Mouse (Mus musculus) CH12.LX (cell line): ENCODE results near the gene Fbxl21. TPM values are rescaled to one million over a fixed set of nuclear protein-coding genes. Genes with fewer than 3 reads are reported as not detected.

Experiments
- DNase-seq: peaks from one replicate; pipeline ENCODE4 v3.0.0-alpha.2; 2013; ENCODE audit errors: extremely low read depth
- H3K27ac ChIP-seq: 2 replicates; pipeline ENCODE4 v1.5.1; 2012; ENCODE audit warnings: low read depth, mild to moderate bottlenecking, control low read depth, moderate library complexity; ENCODE audit not compliant: insufficient read depth
- H3K27me3 ChIP-seq: replicated peaks from 2 replicates; pipeline ENCODE3; 2012; ENCODE audit warnings: inconsistent platforms
- H3K36me3 ChIP-seq, 2 experiments: replicated peaks in 1 of 2; 2 replicates each; pipeline versions ENCODE3 to v1.6.1; 2012; ENCODE audit warnings: inconsistent platforms in 1 of 2, low read length in 1 of 2, mild to moderate bottlenecking in 1 of 2, mixed read lengths in 1 of 2, moderate library complexity in 1 of 2; ENCODE audit not compliant: control insufficient read depth in 1 of 2, insufficient read depth in 1 of 2
- H3K4me1 ChIP-seq, 2 experiments: 2 replicates each; pipeline ENCODE4 v1.6.1; 2012; ENCODE audit warnings: inconsistent platforms in 1 of 2, moderate library complexity in 1 of 2; ENCODE audit not compliant: insufficient read depth in 2 of 2, control insufficient read depth in 1 of 2
- H3K4me2 ChIP-seq: 2 replicates; pipeline ENCODE4 v1.6.1; 2012; ENCODE audit warnings: low read depth, mild to moderate bottlenecking, control low read depth; ENCODE audit not compliant: poor library complexity, insufficient read depth, severe bottlenecking
- H3K4me3 ChIP-seq, 3 experiments: fragments of 150-350 bp in 1 of 3; sonication (generic) in 1 of 3; replicated peaks in 1 of 3; 2 replicates each; pipeline versions ENCODE3 to v1.5.1; 2011 to 2012; ENCODE audit warnings: low read depth in 2 of 3, low read length in 2 of 3, mild to moderate bottlenecking in 2 of 3, moderate library complexity in 2 of 3, control low read depth in 1 of 3, improper control_type of control experiment in 1 of 3, inconsistent platforms in 1 of 3, mixed read lengths in 1 of 3; ENCODE audit not compliant: poor library complexity in 1 of 3
- H3K79me2 ChIP-seq: replicated peaks from 2 replicates; pipeline ENCODE4 v1.6.1; 2012; ENCODE audit warnings: mild to moderate bottlenecking, moderate library complexity; ENCODE audit not compliant: control insufficient read depth, poor library complexity, insufficient read depth, severe bottlenecking; ENCODE audit errors: extremely low read depth
- H3K9ac ChIP-seq: 2 replicates; pipeline ENCODE4 v1.6.1; 2012; ENCODE audit warnings: low read depth, mild to moderate bottlenecking, control low read depth, moderate library complexity; ENCODE audit not compliant: insufficient read depth
- H3K9me3 ChIP-seq: replicated peaks from 2 replicates; pipeline ENCODE3; 2012; ENCODE audit warnings: low read length, inconsistent platforms, mixed read lengths
- CHD1 ChIP-seq: IDR thresholded peaks from 2 replicates; pipeline ENCODE4 v1.6.1; 2012; ENCODE audit warnings: low read depth, low read length, improper control_type of control experiment, inconsistent platforms
- CHD2 ChIP-seq: IDR thresholded peaks from 2 replicates; pipeline ENCODE4 v1.6.1; 2011; ENCODE audit warnings: low read length, improper control_type of control experiment
- GABPA ChIP-seq: IDR thresholded peaks from 2 replicates; pipeline ENCODE4 v1.6.1; 2012; ENCODE audit warnings: low read depth, low read length, improper control_type of control experiment, inconsistent platforms; ENCODE audit not compliant: insufficient replicate concordance
- HCFC1 ChIP-seq: IDR thresholded peaks from 2 replicates; pipeline ENCODE4 v1.6.1; 2012; ENCODE audit warnings: low read depth, mild to moderate bottlenecking, inconsistent platforms, low read length, improper control_type of control experiment
- IRF4 ChIP-seq: IDR thresholded peaks from 2 replicates; pipeline ENCODE4 v1.6.1; 2014; ENCODE audit warnings: low read depth, mild to moderate bottlenecking, inconsistent platforms, low read length, improper control_type of control experiment
- JUND ChIP-seq: conservative IDR thresholded peaks from 2 replicates; pipeline ENCODE4 v1.6.1; 2011; ENCODE audit warnings: low read depth, low read length, improper control_type of control experiment
- KAT2A ChIP-seq: IDR thresholded peaks from 2 replicates; pipeline ENCODE4 v1.6.1; 2012; ENCODE audit warnings: low read length, improper control_type of control experiment, inconsistent platforms; ENCODE audit not compliant: insufficient replicate concordance
- MAFK ChIP-seq: IDR thresholded peaks from 2 replicates; pipeline ENCODE4 v1.6.1; 2011; ENCODE audit warnings: low read length, improper control_type of control experiment; ENCODE audit not compliant: insufficient replicate concordance
- MAX ChIP-seq: IDR thresholded peaks from 2 replicates; pipeline ENCODE4 v1.6.1; 2011; ENCODE audit warnings: low read length, improper control_type of control experiment
- MAZ ChIP-seq: IDR thresholded peaks from 2 replicates; pipeline ENCODE4 v1.6.1; 2012; ENCODE audit warnings: low read depth, mild to moderate bottlenecking, inconsistent platforms, low read length, improper control_type of control experiment, moderate library complexity
- MXI1 ChIP-seq: IDR thresholded peaks from 2 replicates; pipeline ENCODE4 v1.6.1; 2011; ENCODE audit warnings: mild to moderate bottlenecking, low read depth, low read length, improper control_type of control experiment
- NELFE ChIP-seq: IDR thresholded peaks from 2 replicates; pipeline ENCODE4 v1.6.1; 2011; ENCODE audit warnings: low read depth, low read length, improper control_type of control experiment
- PAX5 ChIP-seq: IDR thresholded peaks from 2 replicates; pipeline ENCODE4 v1.6.1; 2012; ENCODE audit warnings: low read length, inconsistent platforms, mixed read lengths
- POLR2A ChIP-seq: IDR thresholded peaks from 2 replicates; pipeline ENCODE4 v1.6.1; 2011; ENCODE audit warnings: low read depth, mild to moderate bottlenecking, improper control_type of control experiment, low read length
- SIN3A ChIP-seq: IDR thresholded peaks from 2 replicates; pipeline ENCODE4 v1.6.1; 2012; ENCODE audit warnings: low read length, improper control_type of control experiment, inconsistent platforms
- TBP ChIP-seq: conservative IDR thresholded peaks from 2 replicates; pipeline ENCODE4 v1.6.1; 2011; ENCODE audit warnings: low read depth, low read length, improper control_type of control experiment
- UBTF ChIP-seq: IDR thresholded peaks from 2 replicates; pipeline ENCODE4 v1.6.1; 2012; ENCODE audit warnings: low read depth, mild to moderate bottlenecking, inconsistent platforms, low read length, improper control_type of control experiment, moderate library complexity
- USF1 ChIP-seq: IDR thresholded peaks from 2 replicates; pipeline ENCODE4 v1.6.1; 2014; ENCODE audit warnings: low read depth, mild to moderate bottlenecking, inconsistent platforms, low read length, improper control_type of control experiment
- ZKSCAN1 ChIP-seq: IDR thresholded peaks from 2 replicates; pipeline ENCODE4 v1.6.1; 2012; ENCODE audit warnings: low read depth, inconsistent platforms, low read length, improper control_type of control experiment, borderline replicate concordance
- ZMIZ1 ChIP-seq: IDR thresholded peaks from 2 replicates; pipeline ENCODE4 v1.6.1; 2012; ENCODE audit warnings: low read depth, mild to moderate bottlenecking, inconsistent platforms, low read length, improper control_type of control experiment
- ZNF384 ChIP-seq: IDR thresholded peaks from 2 replicates; pipeline ENCODE4 v1.6.1; 2012; ENCODE audit warnings: low read depth, low read length, improper control_type of control experiment, inconsistent platforms
- dilution Hi-C: fragments of 300-500 bp; cut with MboI; formaldehyde crosslinking; loops from 2 replicates; pipeline ENCODE4 v1.14.3; 2020; ENCODE audit warnings: low sequenced_read_pairs; ENCODE audit not compliant: extremely low pct_unique_long_range_greater_than_20kb, extremely low pct_ligation_motif_present
- in situ Hi-C: fragments of 300-500 bp; cut with MboI; formaldehyde crosslinking; loops from 3 replicates; pipeline ENCODE4 v1.14.3; 2019; ENCODE audit warnings: low sequenced_read_pairs, low pct_ligation_motif_present, low pct_unique_long_range_greater_than_20kb, mixed read lengths
- polyA plus RNA-seq: library from polyadenylated mRNA; unstranded; fragments of >175 nt; gene quantifications from 2 replicates; pipeline ENCODE4 v1.2.1, GENCODE M21; 2012; ENCODE audit warnings: low read depth; ENCODE audit not compliant: insufficient read length
- total RNA-seq, 2 experiments: library from RNA; depleted of rRNA; stranded (reverse); fragments of 300-350 nt in 1 of 2; fragments of >200 nt in 1 of 2; gene quantifications; 2 replicates each; pipeline ENCODE4 v1.2.3; 2012 to 2014

The Fbxl21 gene
- total and polyA plus RNA-seq, 3 experiments: not detected

DNA sequence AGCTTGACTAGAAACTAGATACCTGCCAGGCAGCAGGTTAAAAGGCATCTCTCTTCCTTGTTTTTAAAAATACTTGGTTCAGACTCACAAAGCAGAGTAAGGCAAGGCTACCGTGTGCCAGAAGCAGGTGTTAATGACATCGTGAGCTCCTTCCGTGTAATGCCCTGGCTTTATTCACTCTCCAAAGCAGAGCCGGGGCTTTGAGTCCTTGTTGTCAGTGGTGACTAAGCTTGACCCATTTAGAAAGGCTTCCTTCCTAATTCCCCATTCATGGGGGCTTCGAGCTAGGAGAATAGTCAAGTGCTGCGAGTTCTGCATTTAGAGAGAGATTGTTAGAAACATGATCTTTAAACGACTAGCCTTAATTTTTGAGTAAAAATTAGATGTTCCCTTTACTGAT lies 5.5 kb upstream of the Fbxl21 start:
- dilution Hi-C loops: no loop called here
- Histone ChIP-seq H3K27ac (no peak overlapping the region), H3K9ac (no peak overlapping the region), H3K79me2 (no peaks in the 10 kb centered on the region), H3K4me1 (0 out of 4 replicates have a peak, but pooled peaks cover 0 to 2% of the 10 kb centered on the region in 2 experiments), H3K27me3 (peaks cover 80% of the 10 kb centered on the region), H3K4me2 (no peak overlapping the region), H3K36me3 (no peaks in the 10 kb centered on the region), H3K4me3 (no peak overlapping the region), H3K9me3 (peaks cover under 1% of the 10 kb centered on the region)
- TF ChIP-seq UBTF: no peak
- TF ChIP-seq NELFE: no peak
- TF ChIP-seq CHD2: no peak
- DNase-seq: no peak
- in situ Hi-C loops: no loop called here

GRCm38 (mm10) chr13:56522821-56523167 lies 522 bp downstream of the Fbxl21 start:
- dilution Hi-C loops: no loop called here
- no peak for TF ChIP-seq MAFK
- no peak for TF ChIP-seq PAX5
- TF ChIP-seq MXI1: no peak
- no peak for TF ChIP-seq POLR2A
- Histone ChIP-seq H3K4me1 (peaks cover 0 to 8% of the 10 kb centered on the region in 2 experiments; a peak in 1 of 4 replicates), H3K4me3 (peak overlapping the region in 2 of 3 experiments; percentile 32 to 66), H3K4me2 (peak overlapping the region; percentile 93), H3K9ac (0 out of 2 replicates have a peak overlapping the region, but pooled peaks have one; percentile 13), H3K9me3 (peaks cover 2% of the 10 kb centered on the region), H3K27ac (no peak overlapping the region), H3K36me3 (no peaks in the 10 kb centered on the region), H3K79me2 (no peaks in the 10 kb centered on the region), H3K27me3 (peaks cover 67% of the 10 kb centered on the region)
- in situ Hi-C loops: no loop called here
- no peak for DNase-seq

DNA sequence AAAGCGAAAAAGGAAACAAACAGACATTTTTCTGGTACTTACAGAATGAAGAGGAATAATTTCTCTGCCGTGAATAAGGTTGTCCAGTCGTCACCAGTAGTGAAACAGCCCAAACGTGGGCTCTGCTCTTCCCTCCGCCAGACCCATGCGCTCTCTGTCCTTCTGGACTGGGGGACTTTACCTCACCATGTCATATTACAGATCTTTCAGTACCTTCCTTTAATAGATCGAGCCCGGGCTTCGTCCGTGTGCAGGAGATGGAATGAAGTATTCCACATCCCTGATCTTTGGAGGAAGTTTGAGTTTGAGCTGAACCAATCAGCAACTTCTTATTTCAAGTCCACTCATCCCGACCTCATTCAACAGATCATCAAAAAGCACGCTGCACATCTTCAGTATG lies 4.6 kb downstream of the Fbxl21 start:
- TF ChIP-seq POLR2A: no peak
- Histone ChIP-seq H3K27me3 (peaks cover 64% of the 10 kb centered on the region), H3K36me3 (no peaks in the 10 kb centered on the region), H3K4me2 (no peak overlapping the region), H3K27ac (no peak overlapping the region), H3K4me1 (peaks cover 0 to 6% of the 10 kb centered on the region in 2 experiments; a peak in 1 of 4 replicates), H3K79me2 (no peaks in the 10 kb centered on the region), H3K9me3 (peaks cover 1% of the 10 kb centered on the region), H3K4me3 (no peak overlapping the region), H3K9ac (no peak overlapping the region)
- dilution Hi-C loops (no loop called here), in situ Hi-C loops (no loop called here)
- no peak for DNase-seq

DNA sequence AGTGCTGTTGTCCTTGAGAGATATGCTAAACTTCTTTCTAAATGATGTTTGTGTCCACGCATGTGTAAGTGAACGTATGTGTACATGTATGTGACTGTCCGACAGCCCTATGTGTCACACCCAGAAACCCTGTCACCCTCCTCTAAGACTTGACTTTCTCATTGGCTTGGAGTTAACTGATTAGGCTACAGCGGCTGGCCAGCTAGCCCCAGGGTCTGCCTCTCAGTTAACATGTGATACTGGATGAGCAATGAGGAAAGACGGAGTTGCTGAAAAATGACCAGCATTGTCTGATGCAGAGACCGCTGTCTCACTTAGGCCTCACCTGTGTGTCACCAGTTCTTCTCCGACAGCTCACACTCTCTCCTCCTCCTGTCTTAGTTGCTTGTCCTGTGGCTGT lies 5.6 kb downstream of the Fbxl21 start:
- Histone ChIP-seq H3K4me1 (no peaks in the 10 kb centered on the region), H3K36me3 (no peaks in the 10 kb centered on the region), H3K9me3 (no peaks in the 10 kb centered on the region), H3K27ac (no peak overlapping the region), H3K9ac (no peak overlapping the region), H3K27me3 (peaks cover 62% of the 10 kb centered on the region), H3K4me3 (no peak overlapping the region), H3K79me2 (no peaks in the 10 kb centered on the region), H3K4me2 (no peak overlapping the region)
- in situ Hi-C loops (no loop called here), dilution Hi-C loops (no loop called here)
- no peak for DNase-seq
- TF ChIP-seq NELFE (no peak), USF1 (no peak), ZNF384 (no peak), MAX (no peak), CHD1 (no peak), MXI1 (no peak), KAT2A (no peak), JUND (no peak), ZKSCAN1 (no peak), SIN3A (no peak), GABPA (no peak), PAX5 (no peak), UBTF (no peak), ZMIZ1 (no peak), IRF4 (no peak), TBP (no peak), CHD2 (no peak), HCFC1 (no peak), MAZ (no peak)
- TF ChIP-seq, all 38 proteins: peak for 0
